Mouse (Mus musculus) G1E (cell line): ENCODE results near the gene Skil.
"Not testable (repeated sequence)": the region's sequence is repeated elsewhere in the genome, so short reads cannot be mapped to it uniquely, and the experiment has no call there.

ENCODE experiments used
- CTCF ChIP-seq: IDR thresholded peaks from 2 replicates; pipeline ENCODE4 v1.5.1; 2012; ENCODE audit warnings: low read depth, low read length, inconsistent platforms, mixed read lengths
- GATA1 ChIP-seq: IDR thresholded peaks from 2 replicates; pipeline ENCODE4 v1.6.1; 2012; ENCODE audit warnings: borderline replicate concordance, low read length, inconsistent platforms, mixed read lengths
- POLR2AphosphoS5 ChIP-seq: IDR thresholded peaks from 2 replicates; pipeline ENCODE4 v1.6.1; 2012; ENCODE audit warnings: low read depth, low read length, inconsistent platforms; ENCODE audit not compliant: insufficient replicate concordance
- TAL1 ChIP-seq: conservative IDR thresholded peaks from 2 replicates; pipeline ENCODE4 v1.6.1; 2012; ENCODE audit warnings: low read depth, low read length, inconsistent platforms, mixed read lengths

GRCm38 (mm10) chr3:31136591-31136990 lies 41.7 kb downstream of the Skil start:
- not testable (repeated sequence) for TF ChIP-seq CTCF, POLR2AphosphoS5, GATA1, TAL1
